Comparison of ENCODE assay signal across 16 mouse cellular contexts in the genomic region with DNA sequence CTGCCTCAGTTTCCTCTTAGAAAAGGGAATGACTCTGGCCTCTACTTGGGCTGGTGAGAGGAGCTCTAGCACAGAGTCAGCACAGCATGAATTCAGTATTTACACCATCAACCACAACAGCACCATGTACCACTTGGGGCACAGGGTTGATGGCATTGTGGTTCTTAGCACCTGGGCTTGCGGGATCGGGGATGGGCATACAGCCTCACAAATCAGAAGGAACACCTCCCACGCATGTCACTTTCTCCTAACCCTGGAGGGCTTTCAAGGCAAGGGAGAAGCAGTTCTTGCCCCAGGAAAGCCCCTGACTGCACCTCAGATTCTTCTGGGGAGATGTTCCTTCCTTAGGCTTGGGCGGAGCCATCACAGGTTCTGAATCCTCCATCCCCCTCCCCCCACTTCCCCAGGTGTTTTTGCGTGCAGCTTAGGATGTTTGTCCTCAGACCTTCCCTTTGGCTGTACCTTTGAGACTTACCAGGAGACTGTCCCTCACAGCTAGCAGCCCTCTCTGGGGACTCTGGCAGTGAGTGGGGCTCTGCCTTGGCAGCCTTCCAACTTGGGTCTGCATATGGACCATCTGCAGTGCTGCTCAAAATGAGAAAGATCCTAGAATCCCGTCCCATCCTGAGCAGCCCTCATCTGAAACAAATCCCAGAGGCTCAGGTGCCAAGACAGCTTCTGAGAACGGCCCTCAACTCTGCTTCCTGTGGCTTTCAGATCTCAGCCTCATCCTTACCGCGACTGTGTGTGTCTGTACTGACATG. TPM values are rescaled to one million over a fixed set of nuclear protein-coding genes. Genes with fewer than 3 reads are reported as not detected.
DNase-seq lines count a peak whose midpoint lies in the region; ATAC-seq and TF ChIP-seq lines count a peak whose summit lies in the region.
"Had no signal": no experiment of that assay in that cellular context is flagged by ENCODE, and none has a peak within 500 bp of the region (broad histone marks: within the 10 kb centered on the region; RNA-seq: fewer than 3 reads in every experiment).

No protein-coding gene starts in this region.

- peaks cover 2% of the 10 kb centered on the region for H3K27me3 ChIP-seq in forebrain, embryonic 16.5 days (replicated peaks; ENCODE audit: control insufficient read depth, insufficient read depth, low read length)
- H3K27me3 ChIP-seq in forebrain, embryonic 10.5 days (ENCODE audit: poor library complexity, severe bottlenecking) = peaks cover 19% of the 10 kb centered on the region
- peaks cover 16% of the 10 kb centered on the region for H3K27me3 ChIP-seq in hindbrain, embryonic 13.5 days
- H3K27me3 ChIP-seq in hindbrain, postnatal 0 days (ENCODE audit: insufficient read depth, low read length) = 0 out of 2 replicates have a peak, but pooled peaks cover 2% of the 10 kb centered on the region
- H3K27me3 ChIP-seq in midbrain, embryonic 11.5 days (ENCODE audit: control insufficient read depth, insufficient read depth, low read length) = no peaks in the 10 kb centered on the region; the same call in 1 of the 2 replicates

- no peaks in the 10 kb centered on the region for H3K9me3 ChIP-seq in forebrain, embryonic 16.5 days (ENCODE audit: control insufficient read depth, low read length)
- H3K9me3 ChIP-seq in forebrain, embryonic 10.5 days = no peaks in the 10 kb centered on the region
- H3K9me3 ChIP-seq in hindbrain, embryonic 13.5 days = no peaks in the 10 kb centered on the region
- no peaks in the 10 kb centered on the region for H3K9me3 ChIP-seq in hindbrain, postnatal 0 days (ENCODE audit: low read length)
- H3K9me3 ChIP-seq in midbrain, embryonic 11.5 days (ENCODE audit: control insufficient read depth, low read length) = no peaks in the 10 kb centered on the region
- H3K9me3 ChIP-seq: midbrain, embryonic 10.5 days had no signal

- H3K4me2 ChIP-seq in forebrain, embryonic 16.5 days (ENCODE audit: low read length) = no peak overlapping the region
- no peak overlapping the region for H3K4me2 ChIP-seq in hindbrain, embryonic 13.5 days
- no peak overlapping the region for H3K4me2 ChIP-seq in hindbrain, postnatal 0 days (ENCODE audit: low read depth, low read length)
- no peak overlapping the region for H3K4me2 ChIP-seq in midbrain, embryonic 11.5 days

- WGBS in forebrain, embryonic 16.5 days = 60% methylated on average over 9 of the region's 9 CpGs
- WGBS in forebrain, embryonic 10.5 days = 65% methylated on average over 9 of the region's 9 CpGs
- 61% methylated on average over 9 of the region's 9 CpGs for WGBS in hindbrain, embryonic 13.5 days
- WGBS in hindbrain, postnatal 0 days = 56% methylated on average over 9 of the region's 9 CpGs
- WGBS in midbrain, embryonic 11.5 days = 68% methylated on average over 9 of the region's 9 CpGs

- H3K4me1 ChIP-seq in forebrain, embryonic 16.5 days (replicated peaks; ENCODE audit: control insufficient read depth, insufficient read depth, low read length) = peaks cover 13% of the 10 kb centered on the region
- H3K4me1 ChIP-seq in forebrain, embryonic 10.5 days = peaks cover 60% of the 10 kb centered on the region
- H3K4me1 ChIP-seq in hindbrain, embryonic 13.5 days (replicated peaks) = peaks cover 20% of the 10 kb centered on the region
- H3K4me1 ChIP-seq in hindbrain, postnatal 0 days (ENCODE audit: insufficient read depth, low read length) = peaks cover 5% of the 10 kb centered on the region; the same call in 1 of the 2 replicates
- peaks cover 8% of the 10 kb centered on the region; the same call in 1 of the 2 replicates for H3K4me1 ChIP-seq in midbrain, embryonic 11.5 days (ENCODE audit: control insufficient read depth, insufficient read depth, low read length)

- TF ChIP-seq CTCF in hindbrain, postnatal 0 days (IDR thresholded peaks at IDR 0.05; ENCODE audit: low read depth) = no peak

- ATAC-seq in forebrain, embryonic 16.5 days = peak; percentile 62; the same call in 1 of the 2 replicates
- no peak for ATAC-seq in hindbrain, embryonic 13.5 days (ENCODE audit: low FRiP score)
- no peak for ATAC-seq in hindbrain, postnatal 0 days
- ATAC-seq in activated CD4-positive, CD25-positive, alpha-beta regulatory T cell, adult 4 months = peak; percentile 33
- ATAC-seq in midbrain, embryonic 11.5 days (ENCODE audit: low FRiP score) = no peak
- no peak for ATAC-seq in erythroblast, adult 5-6 weeks (replicated peaks; ENCODE audit: low FRiP score, poor library complexity, severe bottlenecking)

- no peak overlapping the region for H3K9ac ChIP-seq in forebrain, embryonic 16.5 days (replicated peaks; ENCODE audit: low read depth, low read length)
- peak overlapping the region; percentile 39; the same call in 1 of the 2 replicates for H3K9ac ChIP-seq in hindbrain, embryonic 13.5 days
- H3K9ac ChIP-seq in hindbrain, postnatal 0 days (replicated peaks; ENCODE audit: low read length) = no peak overlapping the region
- no peak overlapping the region for H3K9ac ChIP-seq in midbrain, embryonic 11.5 days (ENCODE audit: low read length)

- H3K36me3 ChIP-seq in forebrain, embryonic 16.5 days (ENCODE audit: control insufficient read depth, insufficient read depth) = no peaks in the 10 kb centered on the region
- no peaks in the 10 kb centered on the region for H3K36me3 ChIP-seq in forebrain, embryonic 10.5 days (replicated peaks)
- H3K36me3 ChIP-seq in hindbrain, embryonic 13.5 days = no peaks in the 10 kb centered on the region
- no peaks in the 10 kb centered on the region for H3K36me3 ChIP-seq in hindbrain, postnatal 0 days (ENCODE audit: insufficient read depth, low read length)
- H3K36me3 ChIP-seq in midbrain, embryonic 11.5 days (ENCODE audit: control insufficient read depth, insufficient read depth, low read length) = no peaks in the 10 kb centered on the region
- H3K36me3 ChIP-seq: midbrain, embryonic 10.5 days had no signal

- no peak overlapping the region for H3K27ac ChIP-seq in forebrain, embryonic 16.5 days (ENCODE audit: low read length)
- H3K27ac ChIP-seq in forebrain, embryonic 10.5 days = no peak overlapping the region
- H3K27ac ChIP-seq in hindbrain, embryonic 13.5 days = no peak overlapping the region
- H3K27ac ChIP-seq in hindbrain, postnatal 0 days = no peak overlapping the region
- no peak overlapping the region for H3K27ac ChIP-seq in midbrain, embryonic 11.5 days (ENCODE audit: low read depth, low read length)
- H3K27ac ChIP-seq: midbrain, embryonic 10.5 days had no signal

- no peak overlapping the region for H3K4me3 ChIP-seq in forebrain, embryonic 16.5 days (replicated peaks; ENCODE audit: low read length)
- no peak overlapping the region for H3K4me3 ChIP-seq in forebrain, embryonic 10.5 days
- no peak overlapping the region for H3K4me3 ChIP-seq in hindbrain, embryonic 13.5 days
- no peak overlapping the region for H3K4me3 ChIP-seq in hindbrain, postnatal 0 days (ENCODE audit: low read length)
- no peak overlapping the region for H3K4me3 ChIP-seq in midbrain, embryonic 11.5 days (ENCODE audit: low read depth, low read length)
- H3K4me3 ChIP-seq: erythroblast, embryonic 14.5 days; midbrain, embryonic 10.5 days had no signal

- no peak for DNase-seq in forebrain, embryonic 10.5 days (ENCODE audit: extremely low spot score, low spot score)
- DNase-seq in hindbrain, postnatal 0 days (ENCODE audit: low spot score) = no peak
- DNase-seq in CD4-positive helper T cell, adult 2 months (ENCODE audit: low read depth, low spot score) = peak; percentile 70
- DNase-seq in midbrain, embryonic 11.5 days (ENCODE audit: low spot score, missing footprints) = no peak
- DNase-seq: B cell, adult 2 months; cerebellum, adult 2 months; lung, postnatal 14 days had no signal

RNA-seq across cellular contexts. Expression of a gene that starts 4.7 kb away (rescaled TPM):
- polyA plus RNA-seq in forebrain, embryonic 16.5 days (2015; fragmentation: Nextera tagmentation; extraction: Ambion mirVana) = not detected in 2 replicates
- 0.06 and 0.12 TPM in 2 replicates for polyA plus RNA-seq in forebrain, embryonic 10.5 days (2016; fragmentation: Nextera tagmentation; extraction: Ambion mirVana)
- polyA plus RNA-seq in hindbrain, embryonic 13.5 days (2015; fragmentation: Nextera tagmentation; extraction: Ambion mirVana) = not detected in 2 replicates
- 0.14 and 0.58 TPM in 2 replicates for total RNA-seq in hindbrain, postnatal 0 days (2014; rRNA removed)
- 0.08 and 0.20 TPM in 2 replicates for polyA plus RNA-seq in hindbrain, postnatal 0 days (2015; fragmentation: Nextera tagmentation; extraction: Ambion mirVana)
- not detected for polyA plus RNA-seq in activated CD4-positive, CD25-positive, alpha-beta regulatory T cell, adult 4 months (2017; shearing (Covaris generic))
- not detected in 2 replicates for polyA plus RNA-seq in midbrain, embryonic 11.5 days (2014; fragmentation: Nextera tagmentation; extraction: Ambion mirVana)
- not detected in 2 replicates for total RNA-seq in erythroblast, adult 5-6 weeks (2015; ENCODE audit: low replicate concordance)
- total RNA-seq in erythroblast, adult 5-6 weeks (2017; ENCODE audit: low replicate concordance) = not detected in 2 replicates
- total RNA-seq: layer of hippocampus, adult 8-10 months had no signal
- polyA plus RNA-seq: cerebellum, adult 2 months; erythroblast, embryonic 14.5 days; kidney, embryonic 14.5 days; liver, adult 2 months had no signal

RNA-seq across cellular contexts. Expression of a gene that starts 26.6 kb away (rescaled TPM):
- 3.6 and 3.7 TPM in 2 replicates for polyA plus RNA-seq in forebrain, embryonic 16.5 days (2015; fragmentation: Nextera tagmentation; extraction: Ambion mirVana)
- 0.34 and 0.60 TPM in 2 replicates for polyA plus RNA-seq in forebrain, embryonic 10.5 days (2016; fragmentation: Nextera tagmentation; extraction: Ambion mirVana)
- polyA plus RNA-seq in hindbrain, embryonic 13.5 days (2015; fragmentation: Nextera tagmentation; extraction: Ambion mirVana) = 3.3 and 3.8 TPM in 2 replicates
- 2.5 and 5.0 TPM in 2 replicates for total RNA-seq in hindbrain, postnatal 0 days (2014; rRNA removed)
- 2.8 TPM in 2 replicates for polyA plus RNA-seq in hindbrain, postnatal 0 days (2015; fragmentation: Nextera tagmentation; extraction: Ambion mirVana)
- not detected for polyA plus RNA-seq in activated CD4-positive, CD25-positive, alpha-beta regulatory T cell, adult 4 months (2017; shearing (Covaris generic))
- 2.1 and 2.6 TPM in 2 replicates for polyA plus RNA-seq in midbrain, embryonic 11.5 days (2014; fragmentation: Nextera tagmentation; extraction: Ambion mirVana)
- total RNA-seq in erythroblast, adult 5-6 weeks (2015; ENCODE audit: low replicate concordance) = not detected in 2 replicates
- total RNA-seq in erythroblast, adult 5-6 weeks (2017; ENCODE audit: low replicate concordance) = not detected in 2 replicates
- total RNA-seq: liver, adult 2 months had no signal
- polyA plus RNA-seq: erythroblast, embryonic 14.5 days had no signal

RNA-seq across cellular contexts. Expression of a gene that starts 45.0 kb away (rescaled TPM):
- 6.0 and 8.6 TPM in 2 replicates for polyA plus RNA-seq in forebrain, embryonic 16.5 days (2015; fragmentation: Nextera tagmentation; extraction: Ambion mirVana)
- polyA plus RNA-seq in forebrain, embryonic 10.5 days (2016; fragmentation: Nextera tagmentation; extraction: Ambion mirVana) = 0.42 and 0.95 TPM in 2 replicates
- 7.2 and 8.2 TPM in 2 replicates for polyA plus RNA-seq in hindbrain, embryonic 13.5 days (2015; fragmentation: Nextera tagmentation; extraction: Ambion mirVana)
- total RNA-seq in hindbrain, postnatal 0 days (2014; rRNA removed) = 32.0 and 47.0 TPM in 2 replicates
- polyA plus RNA-seq in hindbrain, postnatal 0 days (2015; fragmentation: Nextera tagmentation; extraction: Ambion mirVana) = 20.8 and 21.2 TPM in 2 replicates
- polyA plus RNA-seq in activated CD4-positive, CD25-positive, alpha-beta regulatory T cell, adult 4 months (2017; shearing (Covaris generic)) = not detected
- polyA plus RNA-seq in midbrain, embryonic 11.5 days (2014; fragmentation: Nextera tagmentation; extraction: Ambion mirVana) = 0.46 and 0.89 TPM in 2 replicates
- not detected in 2 replicates for total RNA-seq in erythroblast, adult 5-6 weeks (2015; ENCODE audit: low replicate concordance)
- 0.17 TPM in 1 of 2 replicates, not detected in the other for total RNA-seq in erythroblast, adult 5-6 weeks (2017; ENCODE audit: low replicate concordance)
- total RNA-seq: liver, adult 2 months had no signal
- polyA plus RNA-seq: erythroblast, embryonic 14.5 days; liver, adult 2 months had no signal

RNA-seq across cellular contexts. Expression of a gene that starts 55.8 kb away (rescaled TPM):
- 2.1 and 3.5 TPM in 2 replicates for polyA plus RNA-seq in forebrain, embryonic 16.5 days (2015; fragmentation: Nextera tagmentation; extraction: Ambion mirVana)
- polyA plus RNA-seq in forebrain, embryonic 10.5 days (2016; fragmentation: Nextera tagmentation; extraction: Ambion mirVana) = 1.3 and 1.6 TPM in 2 replicates
- polyA plus RNA-seq in hindbrain, embryonic 13.5 days (2015; fragmentation: Nextera tagmentation; extraction: Ambion mirVana) = 5.0 and 5.5 TPM in 2 replicates
- total RNA-seq in hindbrain, postnatal 0 days (2014; rRNA removed) = 5.2 and 7.3 TPM in 2 replicates
- polyA plus RNA-seq in hindbrain, postnatal 0 days (2015; fragmentation: Nextera tagmentation; extraction: Ambion mirVana) = 5.9 and 6.5 TPM in 2 replicates
- polyA plus RNA-seq in activated CD4-positive, CD25-positive, alpha-beta regulatory T cell, adult 4 months (2017; shearing (Covaris generic)) = 1 to 10 TPM; 1.2 to 1.3 TPM
- polyA plus RNA-seq in midbrain, embryonic 11.5 days (2014; fragmentation: Nextera tagmentation; extraction: Ambion mirVana) = 1.1 and 2.0 TPM in 2 replicates
- total RNA-seq in erythroblast, adult 5-6 weeks (2015; ENCODE audit: low replicate concordance) = 0.38 TPM in 1 of 2 replicates, not detected in the other
- total RNA-seq in erythroblast, adult 5-6 weeks (2017; ENCODE audit: low replicate concordance) = not detected in 2 replicates
- total RNA-seq: liver, adult 2 months had no signal
- polyA plus RNA-seq: erythroblast, embryonic 14.5 days had no signal

RNA-seq across cellular contexts. Expression of a gene that starts 58.7 kb away (rescaled TPM):
- polyA plus RNA-seq in forebrain, embryonic 16.5 days (2015; fragmentation: Nextera tagmentation; extraction: Ambion mirVana) = 40.0 and 49.6 TPM in 2 replicates
- 162 and 163 TPM in 2 replicates for polyA plus RNA-seq in forebrain, embryonic 10.5 days (2016; fragmentation: Nextera tagmentation; extraction: Ambion mirVana)
- polyA plus RNA-seq in hindbrain, embryonic 13.5 days (2015; fragmentation: Nextera tagmentation; extraction: Ambion mirVana) = 21.9 and 24.8 TPM in 2 replicates
- total RNA-seq in hindbrain, postnatal 0 days (2014; rRNA removed) = 8.1 and 15.6 TPM in 2 replicates
- 14.3 and 21.0 TPM in 2 replicates for polyA plus RNA-seq in hindbrain, postnatal 0 days (2015; fragmentation: Nextera tagmentation; extraction: Ambion mirVana)
- polyA plus RNA-seq in activated CD4-positive, CD25-positive, alpha-beta regulatory T cell, adult 4 months (2017; shearing (Covaris generic)) = 10 to 100 TPM; 21.3 to 23.3 TPM
- 166 and 187 TPM in 2 replicates for polyA plus RNA-seq in midbrain, embryonic 11.5 days (2014; fragmentation: Nextera tagmentation; extraction: Ambion mirVana)
- total RNA-seq in erythroblast, adult 5-6 weeks (2015; ENCODE audit: low replicate concordance) = 39.8 and 43.9 TPM in 2 replicates
- 53.4 and 65.9 TPM in 2 replicates for total RNA-seq in erythroblast, adult 5-6 weeks (2017; ENCODE audit: low replicate concordance)

Comparison
In these comparisons a context has a peak if more than half of its experiments do, and no peak if none do; other contexts are left out.
1. ATAC-seq: peak in forebrain, embryonic 16.5 days (single experiment) and activated CD4-positive, CD25-positive, alpha-beta regulatory T cell, adult 4 months (single experiment); none in hindbrain, embryonic 13.5 days (single experiment), hindbrain, postnatal 0 days (single experiment), midbrain, embryonic 11.5 days (single experiment) and erythroblast, adult 5-6 weeks (single experiment).